Mouse (Mus musculus): Measurements from ENCODE around the gene Lyl1. TPM values are rescaled to one million over a fixed set of nuclear protein-coding genes. Genes with fewer than 3 reads are reported as not detected.

The Lyl1 gene
- polyA plus RNA-seq, 1 experiment from 2014 or later: 5.6 TPM

DNA sequence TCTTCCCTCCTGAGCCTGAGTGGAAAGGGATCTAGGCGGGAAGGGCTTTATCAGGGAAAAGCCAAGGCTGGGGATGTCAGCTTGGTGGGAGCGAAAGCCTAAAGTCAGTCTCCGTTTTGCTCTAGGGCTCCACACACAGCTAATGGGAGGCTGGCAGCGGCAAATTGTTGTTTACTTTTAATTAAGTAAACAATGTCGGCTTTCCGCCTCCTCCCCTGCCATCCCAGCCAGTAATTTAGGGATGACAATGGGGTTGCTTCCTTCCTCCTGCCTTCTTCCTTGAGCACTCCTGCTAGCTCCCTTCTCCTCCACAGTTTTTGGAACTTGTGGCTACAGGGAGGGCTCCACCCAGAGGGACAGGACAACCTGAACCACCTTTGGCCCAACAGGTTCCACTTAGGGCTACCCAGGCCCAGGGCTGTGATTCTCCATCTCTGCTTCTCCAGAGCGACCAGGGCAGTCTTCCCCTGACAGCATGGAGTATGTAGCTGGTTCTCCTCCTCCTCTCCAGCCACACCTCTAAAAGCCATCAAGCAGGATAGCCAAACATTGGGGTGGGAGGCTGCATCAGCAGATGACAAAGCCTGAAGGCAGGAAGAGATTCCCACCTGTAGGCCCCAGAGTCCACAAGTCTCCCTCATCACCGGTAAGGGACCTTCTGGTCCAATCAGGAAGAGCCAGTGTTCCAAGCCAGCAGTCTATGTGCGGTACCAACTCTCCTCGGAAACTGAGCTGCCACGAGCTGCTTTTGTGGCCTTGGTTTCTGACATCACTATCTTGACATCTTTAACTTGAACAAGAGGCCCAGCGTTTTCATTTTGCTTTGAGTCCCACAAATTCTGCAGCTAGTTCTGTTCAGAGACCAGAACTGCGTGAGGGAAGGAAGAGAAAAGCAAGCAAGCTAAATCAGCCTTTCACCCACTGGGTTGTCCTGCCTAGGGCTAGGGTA is 39.9 kb downstream of the Lyl1 start:
- no peaks in the 10 kb centered on the region for H3K9me3 ChIP-seq
- no peak overlapping the region for H3K4me2 ChIP-seq (replicated peaks)
- H3K4me1 ChIP-seq: peaks cover 88% of the 10 kb centered on the region
- no peaks in the 10 kb centered on the region for H3K36me3 ChIP-seq
- H3K4me3 ChIP-seq: no peak overlapping the region
- no peak overlapping the region for H3K9ac ChIP-seq (replicated peaks)
- no peak for ATAC-seq (ENCODE audit: low FRiP score, low read depth)
- 23% methylated on average over 13 of the region's 13 CpGs for WGBS
- H3K27ac ChIP-seq (replicated peaks): no peak overlapping the region; the same call in 1 of the 2 replicates
- H3K27me3 ChIP-seq: peaks cover 100% of the 10 kb centered on the region

DNA sequence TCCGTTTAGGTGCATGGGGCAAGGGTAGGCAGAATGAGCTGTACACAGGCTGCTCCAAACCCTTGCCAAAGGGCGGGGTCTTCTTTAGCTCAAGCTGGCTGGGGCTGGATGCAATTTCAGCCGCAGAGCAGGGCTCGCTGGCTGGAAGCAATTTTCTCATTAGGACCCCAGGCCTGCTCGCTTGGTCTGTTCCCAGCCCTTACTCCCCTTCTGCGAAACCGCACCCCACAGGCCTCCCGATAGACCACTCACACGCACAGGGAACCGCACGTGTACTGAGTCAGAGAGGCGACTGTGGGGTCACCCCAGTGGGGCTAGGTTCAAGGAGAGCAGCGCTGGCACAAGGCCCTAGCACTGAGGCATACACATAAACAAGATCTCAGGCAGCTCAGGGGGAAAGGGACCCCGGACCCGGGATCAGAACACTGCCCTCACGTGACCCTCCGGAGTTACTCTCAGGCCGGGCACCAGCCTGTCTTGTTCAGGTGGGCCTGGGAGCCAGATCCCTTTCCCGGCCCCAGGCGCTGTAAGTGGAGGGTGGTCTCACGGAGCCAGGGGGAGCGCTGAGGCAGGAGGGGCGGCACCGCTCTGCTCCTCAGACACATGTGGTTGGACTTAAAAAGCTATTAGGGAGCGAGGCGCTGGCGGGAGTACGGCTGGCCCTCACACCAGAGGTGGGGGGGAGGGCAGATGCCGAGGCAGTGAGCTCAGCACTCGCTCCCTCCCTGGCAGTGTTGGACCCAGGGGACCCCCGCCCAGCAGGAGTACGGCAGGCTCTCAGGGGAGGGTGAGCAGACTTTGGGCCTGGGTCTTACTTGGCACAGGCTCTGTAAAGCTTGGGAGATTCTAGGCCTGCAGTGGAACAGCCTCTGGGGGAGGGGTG is 41.2 kb downstream of the Lyl1 start:
- Histone ChIP-seq H3K9me3 (no peaks in the 10 kb centered on the region), H3K4me3 (0 out of 2 replicates have a peak overlapping the region, but pooled peaks have one; percentile 7), H3K4me1 (peaks cover 95% of the 10 kb centered on the region), H3K27me3 (peaks cover 100% of the 10 kb centered on the region), H3K9ac (replicated peaks) (peak overlapping the region; percentile 24; the same call in 1 of the 2 replicates), H3K27ac (replicated peaks) (peak overlapping the region; percentile 63), H3K4me2 (replicated peaks) (peak overlapping the region; percentile 34), H3K36me3 (no peaks in the 10 kb centered on the region)
- ATAC-seq (ENCODE audit: low FRiP score, low read depth): peak; percentile 36
- WGBS: 3% methylated on average over 32 of the region's 32 CpGs

DNA sequence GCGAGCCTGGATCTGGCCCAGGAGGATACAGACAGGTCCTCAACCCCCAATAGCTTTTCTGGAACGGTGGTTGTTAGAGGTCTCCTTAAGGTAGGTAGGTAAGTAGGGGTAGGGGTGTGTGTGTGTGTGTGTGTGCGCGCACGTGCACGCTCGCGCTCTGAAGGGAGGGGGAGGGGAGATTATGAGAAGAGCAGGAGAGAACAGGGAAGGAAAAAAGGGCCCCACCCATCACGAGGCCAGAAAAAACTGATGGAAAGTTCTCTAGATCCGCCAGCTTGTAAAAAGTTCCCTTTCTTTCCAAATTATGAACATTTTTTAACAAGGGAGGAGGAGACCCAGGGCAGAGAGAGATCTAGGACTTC is 41.8 kb downstream of the Lyl1 start:
- no peak; the same call in 1 of the 2 replicates for ATAC-seq (ENCODE audit: low FRiP score, low read depth)

DNA sequence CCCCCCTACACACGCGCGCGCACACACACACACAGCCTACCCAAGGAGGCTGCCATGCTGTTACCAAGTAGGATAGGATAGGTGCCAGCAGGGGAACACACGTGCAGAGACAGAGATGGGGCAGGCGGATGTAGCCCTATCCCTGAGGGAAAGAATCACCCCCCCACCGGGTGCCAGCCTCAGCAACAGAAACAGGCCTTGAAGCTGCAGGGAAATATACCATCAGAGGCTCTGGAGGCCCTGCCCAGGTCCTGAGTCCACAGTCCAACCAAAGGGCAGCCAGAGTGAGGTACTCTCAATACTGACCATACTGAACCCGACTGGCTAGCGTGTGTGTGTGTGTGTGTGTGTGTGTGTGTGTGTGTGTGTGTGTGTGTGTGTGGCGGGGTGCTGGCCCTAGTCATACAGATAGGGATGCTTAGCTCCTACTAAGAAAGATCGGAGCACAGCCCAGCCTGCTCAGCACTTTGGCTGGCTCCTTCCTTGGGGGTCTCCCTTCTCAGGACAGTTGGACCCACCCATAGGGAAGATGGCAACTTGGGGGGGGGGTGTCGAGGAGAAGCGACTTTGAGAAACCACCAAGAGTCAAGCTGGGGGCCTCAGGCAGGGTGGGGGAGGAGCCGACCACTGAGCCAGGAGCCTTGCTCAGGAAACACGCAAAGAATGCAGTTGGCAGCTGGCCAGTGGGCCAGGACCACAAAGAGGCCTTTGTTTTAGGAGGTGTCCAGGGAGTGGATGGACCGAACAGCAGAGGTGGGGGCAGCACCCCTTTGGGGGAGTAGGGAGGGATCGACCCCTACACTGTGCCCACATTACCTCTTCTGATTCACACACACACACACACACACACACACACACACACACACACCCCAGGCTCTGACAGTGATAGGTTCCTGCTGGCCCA is 42.5 kb downstream of the Lyl1 start:
- ATAC-seq (ENCODE audit: low FRiP score, low read depth): peak; percentile 68
- Histone ChIP-seq H3K4me2 (replicated peaks) (peak overlapping the region; percentile 34), H3K4me1 (peaks cover 81% of the 10 kb centered on the region)

More for the DNA sequence above, 41.8 kb downstream of the Lyl1 start:
- H3K9me3 ChIP-seq: no peaks in the 10 kb centered on the region
- WGBS: 4% methylated on average over 10 of the region's 10 CpGs
- peak overlapping the region; percentile 63 for H3K27ac ChIP-seq (replicated peaks)
- H3K27me3 ChIP-seq: peaks cover 100% of the 10 kb centered on the region
- peaks cover 89% of the 10 kb centered on the region for H3K4me1 ChIP-seq
- H3K4me2 ChIP-seq (replicated peaks): peak overlapping the region; percentile 34
- H3K36me3 ChIP-seq: no peaks in the 10 kb centered on the region
- peak overlapping the region; percentile 24; the same call in 1 of the 2 replicates for H3K9ac ChIP-seq (replicated peaks)
- H3K4me3 ChIP-seq: no peak overlapping the region

DNA sequence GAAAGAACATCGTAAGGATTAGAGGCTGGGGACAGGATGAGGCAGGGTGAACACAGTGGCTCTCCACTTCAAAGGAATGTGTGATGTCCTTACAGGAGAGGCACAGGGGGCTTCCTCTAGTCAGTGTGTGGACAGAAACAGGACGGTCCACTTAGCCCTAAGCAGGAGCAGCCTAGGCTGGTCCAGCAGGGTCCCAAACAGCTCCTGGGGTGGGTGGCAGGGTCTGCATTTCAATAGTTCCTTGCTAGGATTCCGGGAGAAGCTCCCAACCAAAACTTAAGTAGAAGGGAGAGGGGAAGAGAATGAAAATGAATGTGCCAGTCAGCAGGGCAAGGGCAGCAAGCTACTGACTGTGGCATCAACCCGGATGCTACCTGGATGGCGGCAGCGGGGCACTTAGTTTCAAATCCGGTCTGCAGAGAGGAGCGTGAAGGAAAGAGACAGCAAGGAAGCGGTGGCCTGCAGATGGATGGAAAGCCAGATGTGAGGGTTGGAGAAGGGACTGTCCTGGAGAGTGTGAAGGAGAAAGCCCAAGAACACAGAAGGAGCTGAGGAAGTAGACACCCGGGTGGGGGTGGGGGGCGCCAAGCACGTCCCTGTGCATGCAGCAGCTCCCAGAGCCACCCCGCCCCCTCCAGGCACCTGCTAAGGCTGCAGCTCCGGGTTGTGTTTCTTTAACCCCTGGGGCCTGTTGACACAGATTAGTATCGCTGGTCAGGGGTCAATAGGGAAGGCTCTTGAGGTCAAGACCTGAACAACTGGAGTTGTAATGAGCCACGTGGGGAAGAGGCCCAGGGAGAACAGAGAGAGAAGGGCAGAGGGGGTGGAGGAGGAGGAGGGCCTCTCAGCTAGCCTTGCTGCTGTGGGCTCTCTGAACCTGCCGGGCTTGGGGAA is 44.0 kb downstream of the Lyl1 start:
- Histone ChIP-seq H3K9ac (replicated peaks) (peak overlapping the region; percentile 20; the same call in 1 of the 2 replicates), H3K4me2 (replicated peaks) (no peak overlapping the region; the same call in 1 of the 2 replicates), H3K36me3 (no peaks in the 10 kb centered on the region), H3K27ac (replicated peaks) (peak overlapping the region; percentile 42; the same call in 1 of the 2 replicates), H3K27me3 (peaks cover 100% of the 10 kb centered on the region), H3K4me3 (no peak overlapping the region), H3K4me1 (peaks cover 75% of the 10 kb centered on the region), H3K9me3 (no peaks in the 10 kb centered on the region)
- WGBS: 2% methylated on average over 17 of the region's 17 CpGs
- no peak for ATAC-seq (ENCODE audit: low FRiP score, low read depth)

More for the DNA sequence above, 42.5 kb downstream of the Lyl1 start:
- Histone ChIP-seq H3K36me3 (no peaks in the 10 kb centered on the region), H3K4me3 (no peak overlapping the region), H3K9me3 (no peaks in the 10 kb centered on the region), H3K9ac (replicated peaks) (no peak overlapping the region; the same call in 1 of the 2 replicates), H3K27me3 (peaks cover 100% of the 10 kb centered on the region), H3K27ac (replicated peaks) (peak overlapping the region; percentile 63)
- WGBS: 4% methylated on average over 16 of the region's 17 CpGs

DNA sequence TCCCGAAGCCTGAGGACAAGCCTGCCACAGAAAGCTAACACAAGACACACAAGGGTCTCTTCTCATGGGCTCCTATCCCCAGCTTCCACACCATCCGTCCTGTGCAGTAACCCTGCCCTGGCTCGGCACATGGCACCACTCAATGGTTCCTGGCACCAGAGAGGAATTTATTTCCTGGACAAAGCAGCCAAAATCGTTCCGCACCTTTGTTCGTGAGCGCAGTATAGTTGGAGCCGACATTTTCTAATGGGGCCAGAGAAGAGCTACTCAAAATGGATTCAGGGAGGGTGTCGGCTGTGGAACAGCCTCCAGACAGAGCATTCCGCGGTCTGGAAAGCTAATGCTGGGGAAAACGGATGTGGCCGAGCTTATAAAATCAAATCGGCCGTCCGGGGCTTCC is 48.3 kb downstream of the Lyl1 start:
- H3K9ac ChIP-seq (replicated peaks): no peak overlapping the region
- no peak overlapping the region for H3K4me3 ChIP-seq
- H3K36me3 ChIP-seq: no peaks in the 10 kb centered on the region
- H3K9me3 ChIP-seq: no peaks in the 10 kb centered on the region
- no peak for ATAC-seq (ENCODE audit: low FRiP score, low read depth)
- whole genome bisulfite sequencing: 72% methylated on average over 16 of the region's 16 CpGs
- H3K4me2 ChIP-seq (replicated peaks): no peak overlapping the region
- peaks cover 100% of the 10 kb centered on the region for H3K27me3 ChIP-seq
- H3K27ac ChIP-seq (replicated peaks): no peak overlapping the region
- peaks cover 39% of the 10 kb centered on the region for H3K4me1 ChIP-seq

DNA sequence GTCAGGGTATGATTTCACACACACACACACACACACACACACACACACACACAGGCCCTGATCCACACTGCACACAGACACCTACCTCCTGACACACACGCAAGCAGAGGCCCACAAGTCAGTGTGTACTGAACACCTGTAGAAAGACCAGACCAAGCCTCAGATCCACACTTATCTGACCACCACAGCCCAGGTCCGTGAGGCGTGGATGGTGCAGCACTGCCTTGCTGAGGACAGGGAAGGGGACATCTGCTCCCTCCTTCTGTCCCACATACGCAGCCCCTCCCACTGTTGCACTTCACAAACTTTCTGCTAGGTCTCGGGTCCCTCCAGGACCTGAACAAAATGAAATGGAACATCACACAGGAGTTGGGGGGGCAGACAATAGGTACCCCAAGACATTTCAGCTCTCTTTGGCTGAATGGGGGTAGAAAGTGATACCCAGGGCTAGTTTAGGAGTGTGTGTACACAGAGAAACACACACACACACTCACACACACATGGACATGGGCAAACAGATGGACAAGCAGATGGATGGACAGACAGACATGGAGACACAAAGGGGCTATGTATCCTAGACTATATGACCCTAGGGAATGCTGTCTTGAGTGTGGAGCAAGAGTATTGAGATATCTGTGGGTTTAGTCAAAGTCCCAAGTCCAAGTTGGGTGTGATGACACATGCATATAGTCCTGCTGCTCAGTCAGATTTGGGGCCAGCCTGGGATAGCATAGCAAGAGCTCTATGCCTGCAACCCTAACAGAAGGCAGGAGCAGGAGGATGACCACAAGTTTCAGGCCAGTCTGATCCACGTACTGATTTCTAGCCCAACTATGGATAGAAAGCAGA is 51.7 kb downstream of the Lyl1 start:
- peaks cover 98% of the 10 kb centered on the region for H3K27me3 ChIP-seq
- no peak for ATAC-seq (ENCODE audit: low FRiP score, low read depth)
- H3K4me2 ChIP-seq (replicated peaks): no peak overlapping the region
- peaks cover 14% of the 10 kb centered on the region for H3K4me1 ChIP-seq
- H3K36me3 ChIP-seq: no peaks in the 10 kb centered on the region
- H3K4me3 ChIP-seq: no peak overlapping the region
- no peak overlapping the region for H3K9ac ChIP-seq (replicated peaks)
- 76% methylated on average over 6 of the region's 6 CpGs for WGBS
- H3K27ac ChIP-seq (replicated peaks): no peak overlapping the region
- no peaks in the 10 kb centered on the region for H3K9me3 ChIP-seq

Other genes with a start within 250 kb of the Lyl1 start
- gene Ier2, start 38.6 kb upstream of the Lyl1 start, polyA plus RNA-seq (2016; fragmentation: Nextera tagmentation; extraction: Ambion mirVana): 47.1 and 47.4 TPM in 2 replicates
- 53.6 and 58.8 TPM in 2 replicates for gene Trmt1, start 15.2 kb upstream of the Lyl1 start, polyA plus RNA-seq (2016; fragmentation: Nextera tagmentation; extraction: Ambion mirVana)
- gene Nacc1, start 13.6 kb upstream of the Lyl1 start, polyA plus RNA-seq (2016; fragmentation: Nextera tagmentation; extraction: Ambion mirVana): 20.8 and 25.0 TPM in 2 replicates
- gene G430095P16Rik, start 21.6 kb downstream of the Lyl1 start, polyA plus RNA-seq (2016; fragmentation: Nextera tagmentation; extraction: Ambion mirVana): 2.0 and 2.4 TPM in 2 replicates
- gene Nfix, start 98.9 kb downstream of the Lyl1 start, polyA plus RNA-seq (2016; fragmentation: Nextera tagmentation; extraction: Ambion mirVana): 6.6 and 8.5 TPM in 2 replicates
- 5.0 and 6.1 TPM in 2 replicates for gene Dand5, start 121.4 kb downstream of the Lyl1 start, polyA plus RNA-seq (2016; fragmentation: Nextera tagmentation; extraction: Ambion mirVana)
- gene Gadd45gip1, start 130.1 kb downstream of the Lyl1 start, polyA plus RNA-seq (2016; fragmentation: Nextera tagmentation; extraction: Ambion mirVana): 36.1 and 36.6 TPM in 2 replicates
- gene Rad23a, start 139.2 kb downstream of the Lyl1 start, polyA plus RNA-seq (2016; fragmentation: Nextera tagmentation; extraction: Ambion mirVana): 104 and 110 TPM in 2 replicates
- 640 and 681 TPM in 2 replicates for gene Calr, start 145.5 kb downstream of the Lyl1 start, polyA plus RNA-seq (2016; fragmentation: Nextera tagmentation; extraction: Ambion mirVana)
- gene Farsa, start 155.5 kb downstream of the Lyl1 start, polyA plus RNA-seq (2016; fragmentation: Nextera tagmentation; extraction: Ambion mirVana): 105 and 113 TPM in 2 replicates
- gene Syce2, start 170.7 kb downstream of the Lyl1 start, polyA plus RNA-seq (2016; fragmentation: Nextera tagmentation; extraction: Ambion mirVana): 42.1 and 44.9 TPM in 2 replicates
- 33.1 and 33.9 TPM in 2 replicates for gene Gcdh, start 192.5 kb downstream of the Lyl1 start, polyA plus RNA-seq (2016; fragmentation: Nextera tagmentation; extraction: Ambion mirVana)
- gene Klf1, start 200.5 kb downstream of the Lyl1 start, polyA plus RNA-seq (2016; fragmentation: Nextera tagmentation; extraction: Ambion mirVana): 4.3 and 4.5 TPM in 2 replicates
- gene Dnase2a, start 207.1 kb downstream of the Lyl1 start, polyA plus RNA-seq (2016; fragmentation: Nextera tagmentation; extraction: Ambion mirVana): 8.9 and 9.4 TPM in 2 replicates
- 29.3 and 34.3 TPM in 2 replicates for gene Mast1, start 235.9 kb downstream of the Lyl1 start, polyA plus RNA-seq (2016; fragmentation: Nextera tagmentation; extraction: Ambion mirVana)
- gene Rtbdn, start 245.5 kb downstream of the Lyl1 start, polyA plus RNA-seq (2016; fragmentation: Nextera tagmentation; extraction: Ambion mirVana): 1.3 and 1.7 TPM in 2 replicates

Measured in midbrain, embryonic 12.5 days (tissue).